Comparison of ENCODE assay signal across 14 mouse cellular contexts in genomic region chr13:39649457-39649856, GRCm38 (mm10).
DNase-seq lines count a peak whose midpoint lies in the region; ATAC-seq lines count a peak whose summit lies in the region.
"Had no signal": no experiment of that assay in that cellular context is flagged by ENCODE, and none has a peak within 500 bp of the region (broad histone marks: within the 10 kb centered on the region; RNA-seq: fewer than 3 reads in every experiment).

No protein-coding gene starts in this region.

- H3K4me2 ChIP-seq in limb, embryonic 15.5 days = peak overlapping the region; percentile 28; the same call in 1 of the 2 replicates

- no peak overlapping the region for H3K4me3 ChIP-seq in limb, embryonic 15.5 days
- no peak overlapping the region for H3K4me3 ChIP-seq in embryonic facial prominence, embryonic 10.5 days

- H3K27ac ChIP-seq in limb, embryonic 15.5 days = no peak overlapping the region
- H3K27ac ChIP-seq in embryonic facial prominence, embryonic 10.5 days (replicated peaks) = no peak overlapping the region

- intact Hi-C loops in gastrocnemius, postnatal 36 days (cut with DNase I) = no loop called here

- H3K4me1 ChIP-seq in limb, embryonic 15.5 days = peaks cover 4% of the 10 kb centered on the region
- 0 out of 2 replicates have a peak, but pooled peaks cover 4% of the 10 kb centered on the region for H3K4me1 ChIP-seq in embryonic facial prominence, embryonic 10.5 days

- 24% methylated on average over 12 of the region's 12 CpGs for WGBS in limb, embryonic 15.5 days
- 55% methylated on average over 12 of the region's 12 CpGs for WGBS in embryonic facial prominence, embryonic 10.5 days

- ATAC-seq in limb, embryonic 15.5 days (ENCODE audit: insufficient number of reproducible peaks, low FRiP score, low TSS enrichment, low read depth) = no peak

- H3K9me3 ChIP-seq in limb, embryonic 15.5 days = no peaks in the 10 kb centered on the region
- H3K9me3 ChIP-seq in embryonic facial prominence, embryonic 10.5 days = no peaks in the 10 kb centered on the region

- DNase-seq in cerebellum, adult 18-20 months = peak; percentile 7 to 9
- DNase-seq in cerebellum, adult 9-10 months = no peak
- DNase-seq in layer of hippocampus, postnatal 14 days (ENCODE audit: low spot score in 2 of 2) = peak; percentile 3 to 9
- no peak for DNase-seq in layer of hippocampus, adult 8-10 months (ENCODE audit: low spot score in 2 of 2)
- DNase-seq in cerebellum, postnatal 36 days = peak; percentile 10 to 12
- no peak for DNase-seq in embryonic facial prominence, embryonic 10.5 days (ENCODE audit: low spot score)
- no peak for DNase-seq in gastrocnemius, postnatal 36 days
- DNase-seq: adrenal gland, postnatal 25 days; gastrocnemius, postnatal 14 days; heart, postnatal 10 days; kidney, adult 18-20 months; lung, postnatal 14 days; thymus, adult 18-20 months had no signal

- H3K27me3 ChIP-seq in limb, embryonic 15.5 days = peaks cover 18% of the 10 kb centered on the region; the same call in 1 of the 2 replicates
- H3K27me3 ChIP-seq in embryonic facial prominence, embryonic 10.5 days (replicated peaks; ENCODE audit: low read depth, poor library complexity, severe bottlenecking) = peaks cover 19% of the 10 kb centered on the region; the same call in 1 of the 2 replicates

- no peak overlapping the region for H3K9ac ChIP-seq in limb, embryonic 15.5 days

- H3K36me3 ChIP-seq in limb, embryonic 15.5 days = no peaks in the 10 kb centered on the region
- H3K36me3 ChIP-seq in embryonic facial prominence, embryonic 10.5 days (replicated peaks) = no peaks in the 10 kb centered on the region

Comparison
In these comparisons a context has a peak if more than half of its experiments do, and no peak if none do; other contexts are left out.
1. DNase-seq: peak in cerebellum, adult 18-20 months (2 of 2), layer of hippocampus, postnatal 14 days (2 of 2) and cerebellum, postnatal 36 days (2 of 2); none in cerebellum, adult 9-10 months (single experiment), layer of hippocampus, adult 8-10 months (0 of 2), embryonic facial prominence, embryonic 10.5 days (single experiment) and gastrocnemius, postnatal 36 days (0 of 2).